Mouse (Mus musculus): ENCODE measurements at regions not wholly inside any gene's neighbourhood (a gene's known extent, or its start where the extent isn't known, plus 50 kb on each side); places are given as distances from the start of the nearest gene placed in this dataset.

GRCm38 (mm10) chr12:59312703-59313102 is 93.2 kb upstream of the Fbxo33 start:
- TF ChIP-seq CTCF (IDR thresholded peaks at IDR 0.05; ENCODE audit: extremely low read depth, insufficient read depth, low read length) (no peak), POLR2A (IDR thresholded peaks at IDR 0.05; ENCODE audit: extremely low read depth, insufficient read depth, low read length) (no peak)
